Mouse (Mus musculus) kidney, adult 2 months (tissue): ENCODE measurements around the gene Actr1b. TPM values are rescaled to one million over a fixed set of nuclear protein-coding genes. Genes with fewer than 3 reads are reported as not detected.

Experiments
- DNase-seq: peaks from one replicate; pipeline ENCODE4 v3.0.0; 2021
- H3K27ac ChIP-seq: fragments of 200-500 bp; 2 replicates; pipeline ENCODE4 v1.5.1; 2012; ENCODE audit warnings: low read depth, low read length, control low read depth, inconsistent platforms; ENCODE audit not compliant: insufficient read depth
- H3K27me3 ChIP-seq: fragments of 200-500 bp; replicated peaks from 2 replicates; pipeline ENCODE4 v1.6.1; 2012; ENCODE audit warnings: mild to moderate bottlenecking, moderate library complexity, low read length, inconsistent platforms; ENCODE audit not compliant: control insufficient read depth, insufficient read depth
- H3K36me3 ChIP-seq: fragments of 200-500 bp; 2 replicates; pipeline ENCODE4 v1.6.1; 2012; ENCODE audit warnings: mild to moderate bottlenecking, moderate library complexity, low read length, inconsistent platforms; ENCODE audit not compliant: control insufficient read depth, insufficient read depth
- H3K4me1 ChIP-seq: fragments of 200-500 bp; 2 replicates; pipeline ENCODE4 v1.6.1; 2011; ENCODE audit warnings: low read length; ENCODE audit not compliant: control insufficient read depth, insufficient read depth
- H3K4me3 ChIP-seq: fragments of 200-500 bp; 2 replicates; pipeline ENCODE4 v1.5.1; 2011; ENCODE audit warnings: mild to moderate bottlenecking, low read depth, low read length, control low read depth; ENCODE audit not compliant: insufficient read depth
- CTCF ChIP-seq: fragments of 200-500 bp; conservative IDR thresholded peaks from 2 replicates; pipeline ENCODE4 v1.5.1; 2011; ENCODE audit warnings: low read depth, mild to moderate bottlenecking, control low read depth, low read length, moderate library complexity, mixed read lengths; ENCODE audit not compliant: insufficient read depth, insufficient read length
- POLR2A ChIP-seq: fragments of 200-500 bp; IDR thresholded peaks from one replicate; pipeline ENCODE4 v1.6.1; 2011; ENCODE audit warnings: low read depth, low read length, control low read depth
- WGBS: fragments of 180-500 bp; shearing (Covaris S2); methylation state at CpG from one replicate; pipeline ENCODE4 v1.1.7; 2018; 5-methylcytosine and 5-hydroxymethylcytosine counted together
- polyA plus RNA-seq: library from polyadenylated mRNA; depleted of rRNA; stranded (reverse); fragments of >200 nt; gene quantifications from 2 replicates; pipeline ENCODE4 v1.2.3, GENCODE M21; 2012

Gene Actr1b
- polyA plus RNA-seq, 1 experiment: 130 TPM

GRCm38 (mm10) chr1:36745661-36746060, 31.4 kb upstream of the Actr1b start:
- no peak overlapping the region for H3K4me3 ChIP-seq
- no peak for TF ChIP-seq CTCF
- no peak for TF ChIP-seq POLR2A
- H3K36me3 ChIP-seq: no peaks in the 10 kb centered on the region
- no peaks in the 10 kb centered on the region for H3K4me1 ChIP-seq
- no peak for DNase-seq
- H3K27me3 ChIP-seq: no peaks in the 10 kb centered on the region
- no peak overlapping the region for H3K27ac ChIP-seq
- WGBS: 84% methylated on average over 4 of the region's 4 CpGs

GRCm38 (mm10) chr1:36744268-36744944, 30.2 kb upstream of the Actr1b start:
- H3K4me1 ChIP-seq: no peaks in the 10 kb centered on the region
- no peaks in the 10 kb centered on the region for H3K36me3 ChIP-seq
- no peak overlapping the region for H3K27ac ChIP-seq
- peak; percentile 71 for DNase-seq
- 21% methylated on average over 17 of the region's 17 CpGs for WGBS
- H3K4me3 ChIP-seq: no peak overlapping the region
- H3K27me3 ChIP-seq: no peaks in the 10 kb centered on the region
- TF ChIP-seq POLR2A (no peak), CTCF (peak; percentile 81)

- no peak for DNase-seq
- TF ChIP-seq POLR2A: no peak
- TF ChIP-seq CTCF: no peak
- Histone ChIP-seq H3K27me3 (no peaks in the 10 kb centered on the region), H3K27ac (no peak overlapping the region), H3K36me3 (no peaks in the 10 kb centered on the region), H3K4me1 (no peaks in the 10 kb centered on the region), H3K4me3 (no peak overlapping the region)
- 79% methylated on average over 9 of the region's 9 CpGs for WGBS
Observed at GRCm38 (mm10) chr1:36743046-36743445, 28.8 kb upstream of the Actr1b start.

- TF ChIP-seq POLR2A: no peak
- TF ChIP-seq CTCF: no peak
- DNase-seq: no peak
- Histone ChIP-seq H3K27ac (no peak overlapping the region), H3K27me3 (no peaks in the 10 kb centered on the region), H3K4me1 (no peaks in the 10 kb centered on the region), H3K4me3 (no peak overlapping the region), H3K36me3 (no peaks in the 10 kb centered on the region)
- WGBS: 74% methylated on average over 5 of the region's 5 CpGs
Observed at GRCm38 (mm10) chr1:36739231-36739630, 25.0 kb upstream of the Actr1b start.

- peak; percentile 85 for DNase-seq
- H3K4me3 ChIP-seq: no peak overlapping the region
- WGBS: 11% methylated on average over 4 of the region's 4 CpGs
- no peaks in the 10 kb centered on the region for H3K4me1 ChIP-seq
- H3K27ac ChIP-seq: no peak overlapping the region
- H3K27me3 ChIP-seq: no peaks in the 10 kb centered on the region
- H3K36me3 ChIP-seq: no peaks in the 10 kb centered on the region
- TF ChIP-seq POLR2A: no peak
- TF ChIP-seq CTCF: peak; percentile 67
Observed at GRCm38 (mm10) chr1:36737300-36737699, 23.1 kb upstream of the Actr1b start.

GRCm38 (mm10) chr1:36724057-36724431, 9.8 kb upstream of the Actr1b start:
- no peaks in the 10 kb centered on the region for H3K36me3 ChIP-seq
- no peak overlapping the region for H3K27ac ChIP-seq
- no peaks in the 10 kb centered on the region for H3K27me3 ChIP-seq
- H3K4me1 ChIP-seq: no peaks in the 10 kb centered on the region
- TF ChIP-seq POLR2A (no peak), CTCF (no peak)
- DNase-seq: no peak
- WGBS: 61% methylated on average over 4 of the region's 4 CpGs
- H3K4me3 ChIP-seq: no peak overlapping the region

GRCm38 (mm10) chr1:36723146-36724056, 9.2 kb upstream of the Actr1b start:
- no peaks in the 10 kb centered on the region for H3K4me1 ChIP-seq
- no peaks in the 10 kb centered on the region for H3K27me3 ChIP-seq
- TF ChIP-seq CTCF (no peak), POLR2A (no peak)
- WGBS: 56% methylated on average over 16 of the region's 16 CpGs
- H3K4me3 ChIP-seq: no peak overlapping the region
- DNase-seq: no peak
- no peak overlapping the region for H3K27ac ChIP-seq
- H3K36me3 ChIP-seq: no peaks in the 10 kb centered on the region
